Mouse (Mus musculus) embryo, embryonic 11.5 days (tissue): ENCODE measurements around the gene Pcna.
"Not testable (repeated sequence)": the region's sequence is repeated elsewhere in the genome, so short reads cannot be mapped to it uniquely, and the experiment has no call there.

Experiments used
- DNase-seq: peaks from one replicate; pipeline ENCODE4 v3.0.0-alpha.2; 2012; ENCODE audit warnings: low read depth, low spot score

The Pcna gene

DNA sequence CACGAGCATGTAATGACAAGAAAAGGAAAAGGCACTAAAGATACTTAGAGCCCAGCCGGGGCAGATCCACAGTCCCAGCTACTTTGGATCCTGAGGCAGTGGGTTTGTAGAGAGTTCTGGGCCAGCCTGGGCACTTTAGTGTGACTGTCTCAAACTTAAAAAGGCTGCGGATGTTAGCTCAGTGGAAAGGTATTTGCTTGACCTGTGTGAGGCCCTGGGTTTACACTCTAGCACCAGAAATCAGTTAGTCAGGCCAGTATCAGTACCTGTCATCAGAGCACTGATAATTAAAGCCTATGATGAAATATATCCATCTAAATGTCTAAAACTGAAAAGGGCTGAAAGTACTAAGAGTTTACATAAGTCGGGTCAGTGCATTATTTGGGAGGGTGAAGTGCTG, 23.1 kb upstream of the Pcna start:
- DNase-seq: no peak

DNA sequence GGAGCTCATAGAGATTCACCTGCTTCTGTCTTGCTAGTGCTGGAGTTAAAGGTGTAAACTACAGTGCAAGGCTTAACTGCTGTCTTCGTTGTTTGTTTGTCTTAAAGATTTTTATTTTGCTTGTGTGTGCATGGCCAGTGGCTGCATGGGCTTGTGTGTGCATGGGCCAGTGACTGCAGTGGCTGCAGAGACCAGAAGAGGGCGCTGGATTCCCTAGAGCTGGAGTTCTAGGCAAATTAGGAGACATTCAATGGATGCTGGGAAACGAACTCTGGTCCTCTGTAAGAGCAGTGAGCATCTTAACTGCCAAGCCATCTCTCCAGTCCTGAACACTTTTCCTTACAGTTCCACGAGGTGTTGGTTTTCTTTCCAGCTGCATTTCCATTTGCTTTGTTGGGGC, 22.4 kb upstream of the Pcna start:
- no peak for DNase-seq

- DNase-seq: no peak
Measured at GRCm38 (mm10) chr2:132272694-132273389, 19.7 kb upstream of the Pcna start.

- DNase-seq: no peak
Measured at GRCm38 (mm10) chr2:132270331-132270951, 17.3 kb upstream of the Pcna start.

- DNase-seq: no peak
Measured at GRCm38 (mm10) chr2:132269217-132269616, 16.1 kb upstream of the Pcna start.

GRCm38 (mm10) chr2:132266086-132266485, 13.0 kb upstream of the Pcna start:
- no peak for DNase-seq

- no peak for DNase-seq
Measured at GRCm38 (mm10) chr2:132265196-132265595, 12.1 kb upstream of the Pcna start.

DNA sequence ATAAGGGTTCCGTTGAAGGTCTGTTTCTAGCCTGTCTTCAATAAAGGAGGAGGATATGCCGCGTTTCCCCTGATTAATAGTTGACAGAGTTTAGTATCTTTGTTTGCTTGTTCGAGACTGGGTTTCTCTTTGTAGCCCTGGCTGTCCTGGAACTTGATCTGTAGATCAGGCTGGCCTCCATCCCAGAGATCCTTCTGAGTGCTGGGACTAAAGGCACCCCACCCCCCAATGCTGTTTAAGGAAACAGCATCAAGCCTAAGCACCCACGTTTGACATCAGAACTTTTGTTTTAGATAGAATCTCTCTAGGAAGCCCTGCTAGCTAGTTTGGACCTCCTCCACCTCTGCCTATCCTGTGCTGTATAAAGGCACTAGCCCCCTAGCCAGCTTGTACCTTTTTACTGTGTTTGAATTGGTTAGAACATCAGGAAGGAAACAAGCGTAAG, 11.2 kb upstream of the Pcna start:
- DNase-seq: no peak

- DNase-seq: no peak
Measured at GRCm38 (mm10) chr2:132263421-132264265, 10.5 kb upstream of the Pcna start.

DNA sequence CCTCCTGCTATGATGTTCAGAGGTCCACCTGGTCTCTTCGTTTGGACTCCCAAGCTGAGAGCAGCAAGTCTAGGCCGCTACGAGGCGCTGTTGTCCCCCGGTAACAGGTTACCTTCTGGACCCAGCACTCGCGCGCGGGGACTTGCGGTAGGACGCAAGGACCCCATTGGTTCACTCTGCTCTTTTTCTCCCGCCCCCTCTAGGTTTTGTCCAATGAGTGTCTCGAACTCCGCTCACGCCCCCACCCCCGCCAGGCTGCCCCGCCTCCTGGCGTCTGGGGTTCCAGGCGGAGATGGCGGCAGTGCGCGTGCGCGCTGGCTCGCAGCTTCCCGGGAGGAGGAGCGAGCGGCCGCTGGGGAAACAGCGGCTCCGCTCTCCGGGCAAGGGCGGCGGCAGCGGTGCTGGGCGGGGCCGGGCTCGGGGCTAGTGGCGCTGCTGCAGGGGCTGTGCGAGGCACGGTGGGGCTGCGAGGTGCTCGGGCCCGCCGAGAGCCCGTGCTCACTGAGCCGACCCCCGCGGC, 9.8 kb upstream of the Pcna start, which contains the start of gene Cds2:
Gene Cds2, plus strand, starts transcription at position 270 of the 520 bp plus-strand sequence.
- peak; percentile 97 for DNase-seq

DNA sequence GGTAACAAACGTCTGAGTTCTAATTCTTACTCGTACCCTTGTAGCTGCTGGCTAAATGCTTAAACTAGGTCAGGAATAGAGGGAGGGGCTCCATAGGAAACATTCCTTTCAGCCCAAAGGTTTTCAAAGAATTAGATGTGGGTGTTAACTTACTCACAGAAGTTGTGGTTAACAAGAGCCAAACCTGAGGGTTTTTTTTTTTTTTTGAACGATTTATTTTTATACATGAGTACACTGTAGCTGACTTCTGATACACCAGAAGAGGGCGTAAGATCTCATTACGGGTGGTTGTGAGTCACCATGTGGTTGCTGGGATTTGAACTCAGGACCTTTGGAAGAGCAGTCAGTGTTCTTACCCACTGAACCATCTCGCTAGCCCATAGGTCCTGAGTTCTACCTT, 9.1 kb upstream of the Pcna start:
- DNase-seq: no peak

DNA sequence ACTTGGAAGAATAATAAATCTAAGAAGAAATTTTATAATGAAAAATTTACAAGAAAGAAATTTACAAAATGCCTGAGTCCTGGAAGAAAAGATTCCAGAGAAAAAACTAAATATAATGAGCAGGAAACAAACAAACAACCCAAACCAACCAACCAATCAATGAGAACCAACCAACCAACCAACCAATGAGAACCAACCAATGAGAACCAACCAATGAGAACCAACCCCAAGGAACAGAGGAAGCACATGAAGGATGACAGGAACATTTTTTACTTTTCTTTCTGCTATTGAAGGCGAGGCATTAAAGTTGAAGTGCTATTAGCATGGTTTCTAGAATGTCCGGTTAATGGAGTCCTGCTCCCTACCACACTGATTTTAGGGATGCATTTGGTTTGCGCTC, 7.5 kb upstream of the Pcna start:
- DNase-seq: no peak

DNA sequence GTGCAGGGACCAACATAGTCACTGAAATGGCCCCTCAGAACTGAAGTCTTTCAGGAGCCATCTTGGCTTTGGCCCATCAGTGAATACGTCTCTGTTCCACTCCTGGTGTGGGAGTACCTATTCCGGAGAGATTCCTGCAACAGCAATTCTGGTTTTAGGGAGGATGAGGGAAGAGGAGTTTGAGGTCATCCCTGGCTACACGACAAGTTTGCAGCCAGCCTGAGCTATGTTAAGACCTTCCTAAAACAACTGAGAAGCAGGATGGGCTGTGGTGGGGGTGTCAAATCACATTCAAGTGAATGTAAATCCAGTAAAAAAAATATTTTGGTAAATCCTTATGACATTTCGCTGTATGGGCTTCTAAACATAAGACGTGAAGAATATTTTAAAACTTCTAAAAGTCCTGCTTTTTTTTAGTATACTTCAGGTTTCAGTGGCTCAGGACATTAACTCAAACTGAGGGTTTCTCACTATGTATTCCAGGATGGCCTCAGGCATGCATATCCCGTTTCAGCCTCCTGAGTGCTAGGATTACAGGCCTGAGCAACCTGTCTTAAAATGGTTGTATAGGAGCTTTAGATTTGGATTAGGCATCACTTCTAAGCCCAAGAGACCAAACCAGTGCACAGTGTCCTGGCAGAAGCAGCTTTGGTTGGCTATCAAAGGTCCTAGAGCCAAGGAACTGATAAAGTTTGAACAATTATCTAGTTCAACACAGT, 4.4 kb upstream of the Pcna start:
- no peak for DNase-seq

- no peak for DNase-seq
Measured at GRCm38 (mm10) chr2:132253603-132254002, 489 bp upstream of the Pcna start.

- DNase-seq: no peak
Measured at GRCm38 (mm10) chr2:132251911-132252310, 1.2 kb downstream of the Pcna start.

GRCm38 (mm10) chr2:132247539-132248313, 5.4 kb downstream of the Pcna start, which contains the start of gene Tmem230:
Tmem230 (minus strand) TSS chr2:132247807.
- DNase-seq: peak; percentile 89

GRCm38 (mm10) chr2:132243370-132243769, 9.7 kb downstream of the Pcna start:
- DNase-seq: no peak

GRCm38 (mm10) chr2:132240457-132240856, 12.7 kb downstream of the Pcna start:
- not testable (repeated sequence) for DNase-seq

DNA sequence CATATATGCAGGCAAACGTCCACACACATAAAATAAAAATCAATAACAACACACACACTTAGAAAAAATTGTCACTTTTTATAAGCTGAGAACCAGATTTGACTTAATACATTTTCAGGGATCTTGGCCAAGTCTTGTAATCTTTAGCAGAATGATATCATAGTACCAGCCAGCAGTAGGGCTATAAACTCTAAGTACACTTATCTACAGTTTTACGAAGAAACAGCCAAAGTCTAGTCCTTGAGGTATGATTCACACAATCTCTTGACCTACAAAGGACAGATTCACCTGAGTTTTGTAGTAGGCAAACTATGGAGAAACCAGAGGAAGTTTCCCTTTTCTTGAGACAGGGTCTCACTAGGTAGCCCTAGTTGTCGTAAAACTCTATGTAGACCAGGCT, 13.7 kb downstream of the Pcna start:
- DNase-seq: not testable (repeated sequence)

DNA sequence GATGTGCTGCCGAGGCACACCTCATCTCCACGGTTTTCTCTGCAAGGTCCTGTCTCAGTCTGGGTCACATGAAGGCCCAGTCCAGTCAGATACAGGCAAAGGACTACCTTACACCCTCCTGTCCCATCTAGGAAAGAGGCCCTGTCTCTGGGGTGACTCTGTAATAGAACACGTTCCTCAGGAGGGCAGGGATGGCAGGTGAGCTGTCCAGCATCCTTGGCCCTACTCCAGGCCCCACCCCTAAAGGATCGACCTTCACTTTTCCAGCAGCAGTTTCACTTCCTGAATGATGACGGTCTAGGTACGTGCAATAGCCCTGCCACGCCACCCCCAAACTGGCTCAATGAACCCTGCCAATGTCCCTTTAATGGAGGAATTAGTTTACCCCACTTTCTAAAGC, 17.1 kb downstream of the Pcna start:
- no peak for DNase-seq

DNA sequence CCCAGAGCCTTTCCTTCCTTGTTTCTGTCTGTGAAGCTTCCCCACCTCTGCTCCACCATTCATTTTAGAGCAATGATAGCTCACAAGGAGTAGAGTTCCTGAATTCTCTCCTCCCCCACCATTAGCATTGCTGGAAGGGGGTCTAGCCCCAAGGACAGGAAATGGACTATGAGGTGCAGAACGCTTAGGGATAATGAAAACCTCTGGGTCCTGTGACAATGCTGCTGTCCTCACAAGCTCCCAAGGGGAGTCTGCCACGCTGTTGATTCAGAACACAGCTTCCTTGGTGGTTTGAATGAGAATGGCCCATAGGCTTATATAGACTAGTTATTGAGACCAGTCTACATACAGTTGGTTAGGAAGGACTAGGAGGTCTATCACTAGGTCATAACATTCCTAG, 17.8 kb downstream of the Pcna start:
- no peak for DNase-seq
